Mouse (Mus musculus) left cerebral cortex, adult 11 months (tissue): Measurements from ENCODE around the gene Atpif1.
"Not testable (repeated sequence)": the region's sequence is repeated elsewhere in the genome, so short reads cannot be mapped to it uniquely, and the experiment has no call there.

Experiments used
- DNase-seq: peaks from one replicate; pipeline ENCODE4 v3.0.0; 2022; ENCODE audit warnings: low spot score

Atpif1 gene

DNA sequence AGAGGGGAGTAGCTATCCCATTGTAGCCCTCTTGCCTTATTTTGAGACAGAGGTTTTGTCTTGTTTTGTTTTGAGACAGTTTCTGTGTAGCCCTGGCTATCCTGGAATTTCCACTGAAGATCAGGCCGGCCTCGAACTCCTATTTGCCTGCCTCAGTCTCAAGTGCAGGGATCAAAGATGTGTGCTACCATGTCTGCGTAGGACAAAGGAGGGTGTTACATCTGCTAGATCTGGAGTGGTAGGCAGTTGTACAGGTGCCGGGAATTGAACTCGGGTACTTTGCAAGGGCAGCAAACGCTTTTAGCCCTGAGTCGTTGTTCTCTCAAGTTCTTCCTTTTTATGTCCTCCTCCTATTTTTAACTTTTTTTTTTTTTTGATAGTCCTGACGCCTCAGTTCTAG, 42.4 kb downstream of the Atpif1 start:
- DNase-seq: no peak

GRCm38 (mm10) chr4:132490273-132491010, 43.0 kb downstream of the Atpif1 start:
- DNase-seq: no peak

DNA sequence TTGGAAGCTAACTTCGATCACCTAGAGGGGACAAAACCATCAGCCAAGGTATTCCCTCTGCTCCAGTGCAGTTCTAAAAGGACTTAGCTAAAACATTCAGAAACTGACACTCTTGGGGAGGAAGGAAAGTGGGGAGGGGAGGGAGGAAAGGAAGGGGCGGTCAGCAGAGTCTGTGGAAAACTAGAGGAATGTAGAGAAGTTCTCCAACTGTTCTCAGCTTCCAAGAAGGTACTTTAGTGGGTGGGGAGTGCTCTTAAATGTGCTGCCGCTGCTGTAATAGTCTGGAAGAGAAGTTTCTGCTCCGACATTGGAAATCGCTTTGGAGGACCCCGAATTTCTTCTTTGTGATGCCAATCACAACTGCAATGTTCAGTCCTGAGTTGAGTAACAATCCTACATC, 44.5 kb downstream of the Atpif1 start:
- no peak for DNase-seq

DNA sequence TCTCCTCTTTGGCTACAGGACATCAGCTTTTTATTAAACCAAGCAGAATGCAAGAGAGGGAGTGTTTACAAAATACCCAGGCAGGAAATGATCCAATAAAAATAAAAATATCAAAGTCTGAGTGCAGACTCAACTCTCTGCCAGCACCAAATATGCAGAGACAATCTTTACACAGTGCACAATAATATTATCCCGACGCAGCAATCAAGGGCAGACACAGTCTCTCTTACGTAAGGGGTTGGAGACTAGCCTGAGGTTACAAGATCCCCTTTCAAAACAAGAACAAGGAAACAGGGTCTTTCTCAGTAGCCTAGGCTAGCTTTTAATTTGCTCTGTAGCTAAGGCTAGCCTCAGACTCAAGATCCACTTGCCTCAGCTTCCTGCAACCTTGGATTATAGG, 44.9 kb downstream of the Atpif1 start:
- no peak for DNase-seq

DNA sequence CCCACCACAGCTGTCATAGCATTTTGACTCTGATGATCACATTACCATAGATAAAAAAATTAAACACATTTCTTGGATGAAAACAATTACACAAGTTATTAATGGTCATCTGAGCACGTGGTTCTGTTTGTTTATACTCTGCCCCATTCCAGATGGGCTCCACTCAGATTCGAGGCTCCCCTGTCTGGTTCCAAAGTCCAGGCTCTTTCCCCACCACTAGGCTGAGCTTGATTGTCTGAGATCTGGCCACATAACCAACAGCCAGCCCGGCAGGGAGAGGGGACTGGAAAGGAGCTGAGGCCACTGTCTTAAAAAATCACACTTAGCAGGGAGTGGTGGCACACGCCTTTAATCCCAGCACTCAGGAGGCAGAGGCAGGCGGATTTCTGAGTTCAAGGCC, 48.6 kb downstream of the Atpif1 start:
- no peak for DNase-seq

- no peak for DNase-seq
These were observed 49.2 kb downstream of the Atpif1 start for GRCm38 (mm10) chr4:132484231-132484630.

DNA sequence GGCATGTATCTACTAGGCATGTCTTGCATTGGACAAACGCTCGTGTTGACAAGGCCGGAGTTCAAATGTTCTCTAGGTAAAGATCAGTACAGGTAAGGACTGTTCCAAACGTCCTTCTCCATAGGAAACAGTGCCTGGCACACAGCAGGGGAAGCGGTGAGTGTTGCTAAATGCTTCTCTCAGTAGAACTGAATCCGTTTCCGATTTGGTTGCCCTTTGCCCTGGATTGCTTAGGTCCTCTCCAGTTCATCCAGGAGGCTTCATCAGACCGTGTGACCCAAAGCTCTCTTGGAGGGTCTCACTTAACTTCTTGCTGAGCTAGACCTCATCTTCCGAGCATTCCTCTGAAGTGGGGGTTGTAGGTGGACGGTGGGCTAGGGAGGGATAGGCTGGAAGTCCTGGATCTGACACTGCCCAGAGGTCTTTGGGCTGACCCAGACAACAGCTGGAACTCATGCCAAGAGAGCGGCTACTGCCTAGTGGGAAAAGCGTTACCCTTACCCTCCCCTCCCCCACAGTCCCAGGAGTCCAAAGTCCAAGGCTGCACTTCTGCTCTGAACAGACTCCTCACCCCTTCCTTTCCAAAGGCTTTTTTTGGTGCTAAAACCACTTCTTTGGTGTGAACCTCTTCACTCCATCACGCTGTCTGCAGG, 50.4 kb downstream of the Atpif1 start:
- DNase-seq: no peak

DNA sequence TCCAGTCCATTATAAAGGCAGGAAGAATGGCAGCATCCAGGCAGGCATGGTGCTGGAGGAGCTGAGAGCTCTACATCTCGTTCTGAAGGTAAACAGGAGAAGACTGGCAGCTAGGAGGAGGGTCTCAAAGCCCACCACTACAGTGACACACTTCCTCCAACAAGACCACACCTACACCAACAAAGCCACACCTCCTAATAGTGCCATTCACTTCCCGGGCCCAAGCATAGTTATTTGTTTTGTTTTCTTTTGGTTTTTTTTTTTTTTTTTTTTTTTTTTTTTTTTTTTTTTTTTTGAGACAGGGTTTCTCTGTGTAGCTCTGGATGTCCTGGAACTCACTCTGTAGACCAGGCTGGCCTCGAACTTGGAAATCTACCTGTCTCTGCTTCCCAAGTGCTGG, 51.4 kb downstream of the Atpif1 start:
- DNase-seq: not testable (repeated sequence)
